Mouse (Mus musculus) layer of hippocampus, postnatal 36 days (tissue): ENCODE data around the gene Rnf40. TPM values are rescaled to one million over a fixed set of nuclear protein-coding genes. Genes with fewer than 3 reads are reported as not detected.

Experiments used
- DNase-seq, 2 experiments: peaks; one replicate each; pipeline ENCODE4 v3.0.0; 2022
- total RNA-seq, 2 experiments: library from RNA; stranded (reverse); gene quantifications; 2 replicates each; pipeline ENCODE4 v1.2.3; 2021

The Rnf40 gene
- total RNA-seq = 10 to 100 TPM; 64.2 to 66.7 TPM

DNA sequence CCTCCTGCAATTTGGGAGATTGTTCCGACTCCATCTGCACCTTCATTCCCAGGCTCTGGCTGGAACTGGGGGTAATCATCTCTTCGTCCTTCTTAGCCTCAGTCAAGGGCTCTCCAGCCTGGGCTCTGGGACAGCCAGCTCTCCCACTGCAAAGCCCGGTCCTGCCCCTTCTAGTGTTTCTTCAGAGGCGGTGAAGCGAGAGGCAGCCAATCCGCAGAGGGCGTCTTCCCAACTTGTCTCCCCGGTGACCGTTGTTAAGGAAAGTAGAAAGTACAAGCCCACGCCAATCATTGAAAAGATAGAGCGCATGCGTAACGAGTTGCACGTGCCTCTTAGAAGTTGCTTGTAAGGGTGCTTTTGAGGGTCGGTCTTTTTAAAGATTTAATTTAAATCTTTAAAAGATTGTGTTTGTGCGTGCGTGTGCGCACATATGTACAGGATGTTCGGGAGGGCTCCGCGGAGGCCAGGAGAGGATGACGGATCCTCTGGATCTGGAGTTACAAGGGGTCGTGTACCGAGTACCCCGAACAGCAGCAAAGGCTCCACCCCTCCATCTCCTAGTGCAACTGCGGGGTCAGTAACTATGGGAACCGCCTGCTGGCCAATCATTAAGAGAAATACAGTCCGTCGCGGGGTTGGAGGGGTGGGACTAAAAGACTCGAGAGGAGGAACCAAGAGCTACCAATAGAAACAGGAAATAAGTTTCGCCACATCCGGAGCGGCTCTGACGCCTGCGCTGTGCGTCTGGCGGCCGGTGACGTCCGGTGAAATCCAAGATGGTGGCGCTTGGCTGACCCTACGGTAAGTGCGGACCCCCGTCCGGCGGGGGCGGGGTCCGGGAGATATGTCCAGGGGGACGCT lies at the start of gene Rnf40, which contains the start of gene Ccdc189:
Gene Rnf40 (plus strand): TSS at position 757 of the 861 bp plus-strand sequence.
Gene Ccdc189 (minus strand): TSS at position 585 of the 861 bp plus-strand sequence.
- peak; percentile 92 to 95 for DNase-seq

DNA sequence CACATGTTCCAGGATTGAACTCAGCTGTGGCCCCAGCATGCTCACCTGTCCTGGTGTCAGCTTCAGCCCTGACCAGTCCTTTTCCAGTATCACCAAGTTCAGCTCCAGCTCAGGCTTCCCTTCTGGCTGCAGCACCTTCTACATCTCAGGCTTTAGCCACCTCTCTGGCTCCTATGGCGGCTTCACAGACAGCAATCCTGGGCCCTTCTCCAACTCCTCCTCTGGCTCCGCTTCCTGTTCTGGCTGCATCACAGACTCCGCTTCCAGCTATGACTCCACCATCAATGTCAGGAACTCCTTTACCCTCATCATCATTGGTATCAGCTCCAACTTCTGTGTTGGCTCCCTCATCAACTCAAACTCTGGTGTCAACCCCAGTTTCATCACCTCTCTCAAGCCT lies 46.9 kb upstream of the Rnf40 start:
- no peak for DNase-seq

DNA sequence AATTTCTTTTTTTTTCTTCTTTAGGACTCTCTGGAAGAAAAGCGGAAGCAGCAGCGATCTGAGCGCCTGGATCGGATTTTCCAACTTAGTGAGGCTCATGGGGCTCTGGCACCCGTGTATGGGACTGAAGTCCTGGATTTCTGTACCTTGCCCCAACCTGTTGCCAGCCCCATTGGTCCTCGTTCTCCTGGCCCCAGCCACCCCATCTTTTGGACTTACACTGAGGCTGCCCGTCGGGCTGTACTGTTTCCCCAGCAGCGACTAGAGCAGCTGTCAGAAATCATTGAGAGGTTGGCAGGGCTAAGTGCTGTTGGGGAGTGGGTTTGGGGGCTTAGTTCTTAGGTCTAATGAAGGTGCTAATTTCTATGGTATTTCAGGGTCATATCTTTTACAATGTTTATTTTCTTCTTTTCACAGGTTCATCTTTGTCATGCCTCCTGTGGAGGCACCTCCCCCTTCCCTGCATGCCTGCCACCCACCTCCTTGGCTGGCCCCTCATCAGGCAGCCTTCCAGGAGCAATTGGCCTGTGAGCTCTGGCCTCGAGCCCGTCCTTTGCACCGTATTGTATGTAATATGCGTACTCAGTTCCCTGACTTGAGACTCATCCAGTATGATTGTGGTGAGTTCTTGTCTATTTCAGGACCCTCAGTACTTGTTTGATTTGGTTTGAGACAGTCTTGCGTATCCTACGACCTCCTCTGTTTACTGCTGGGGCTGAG lies 39.3 kb upstream of the Rnf40 start:
- DNase-seq = peak in 1 of 2 experiments; percentile 34

DNA sequence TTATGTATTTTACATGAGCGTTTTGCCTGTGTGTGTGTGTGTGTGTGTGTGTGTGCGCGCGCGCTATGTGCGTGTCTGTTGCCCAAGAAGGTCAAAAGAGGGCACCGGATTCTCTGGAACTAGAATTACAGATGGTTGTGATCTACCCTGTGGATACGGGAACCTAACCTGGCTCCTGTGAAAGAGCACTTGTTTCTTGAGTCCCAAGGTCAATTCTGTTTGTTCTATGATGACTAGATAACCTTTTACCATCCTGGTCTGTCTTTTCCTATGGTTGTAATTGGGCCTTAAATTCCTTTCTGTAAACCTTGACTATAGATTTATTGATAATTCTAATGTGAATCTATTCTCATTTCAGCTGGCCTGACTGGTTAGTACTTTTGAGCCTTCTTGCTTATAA lies 37.0 kb upstream of the Rnf40 start:
- DNase-seq = no peak

DNA sequence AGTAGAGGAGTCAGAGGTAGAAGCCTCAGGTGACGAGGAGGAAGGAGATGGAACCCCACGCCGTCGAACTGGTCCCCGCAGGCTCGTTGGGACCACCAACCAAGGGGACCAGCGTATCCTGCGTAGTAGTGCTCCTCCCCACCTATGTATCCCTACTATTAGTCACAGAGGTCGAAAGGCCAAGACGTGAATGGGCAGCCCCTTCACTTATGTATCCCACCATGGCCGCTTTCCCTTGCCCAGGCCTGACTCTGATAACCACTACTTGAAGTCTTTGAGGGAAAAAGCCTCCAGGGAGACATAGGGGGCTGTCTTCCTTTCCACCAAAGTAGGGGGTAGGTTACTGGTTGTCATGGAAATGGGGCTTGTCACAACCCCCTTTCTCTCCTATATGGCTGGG lies 28.0 kb upstream of the Rnf40 start:
- no peak for DNase-seq

DNA sequence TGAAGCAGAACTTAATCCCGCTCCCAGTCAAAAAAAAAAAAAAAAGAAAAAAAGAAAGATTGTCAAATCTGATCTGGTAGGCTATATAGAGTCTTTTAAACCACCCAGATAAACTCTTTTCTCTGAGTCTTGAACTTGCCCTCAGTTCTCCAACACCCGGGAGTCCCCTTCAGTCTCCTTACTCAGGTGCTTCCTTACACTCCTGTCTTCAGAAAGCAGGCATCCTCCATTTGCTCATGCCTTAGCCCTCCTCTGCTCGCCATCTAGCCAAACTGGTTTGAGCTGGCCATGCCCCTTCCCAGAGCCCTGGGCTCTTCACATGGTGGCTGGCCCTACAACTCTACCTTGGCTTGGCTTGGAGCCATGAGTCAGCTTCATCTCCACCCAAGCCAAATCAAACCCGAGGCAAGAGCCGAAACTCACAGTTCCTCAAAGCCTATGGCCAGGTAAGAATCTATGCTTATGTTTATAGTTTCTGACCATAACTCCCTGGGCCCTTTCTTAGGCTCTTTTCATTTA lies 27.2 kb upstream of the Rnf40 start, which contains the start of gene Tmem265:
Gene Tmem265 (plus strand): TSS at position 51 of the 519 bp plus-strand sequence.
- no peak for DNase-seq

DNA sequence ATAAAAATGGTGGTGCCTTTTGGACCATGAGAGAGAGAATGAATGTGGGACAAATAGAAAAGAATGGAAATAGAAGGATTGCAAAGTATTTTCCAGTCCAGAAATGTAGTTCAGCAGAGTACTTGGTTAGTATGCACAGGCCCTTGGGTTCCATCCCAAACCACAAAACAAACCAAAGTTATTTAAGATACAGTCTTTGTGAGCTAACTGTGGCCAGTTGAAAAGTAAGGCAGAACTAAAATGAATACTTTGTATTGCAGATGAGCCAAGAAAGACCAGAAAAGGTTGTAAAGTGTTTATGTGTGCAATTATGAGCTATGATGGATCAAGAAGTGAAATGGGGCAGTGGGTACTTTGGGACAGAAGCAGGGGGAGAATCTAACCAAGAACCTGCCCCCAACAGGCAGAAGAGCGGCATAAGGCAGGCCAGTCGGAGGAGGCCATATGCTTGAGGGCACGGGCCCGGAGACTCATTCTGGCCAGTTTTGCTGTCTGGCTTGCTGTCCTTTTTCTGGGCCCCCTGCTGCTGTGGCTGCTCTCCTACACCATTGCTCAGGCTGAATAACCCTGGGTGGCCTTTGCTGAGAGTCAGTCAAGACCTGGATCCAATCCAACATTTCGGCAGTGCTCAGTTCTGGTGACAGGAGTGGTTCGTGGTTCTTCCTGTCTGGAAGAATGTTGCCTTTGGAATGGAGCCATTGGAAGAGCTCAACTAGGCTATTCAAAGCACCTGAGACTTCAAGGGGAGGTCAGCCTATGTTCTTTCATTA lies 24.0 kb upstream of the Rnf40 start:
- no peak for DNase-seq

DNA sequence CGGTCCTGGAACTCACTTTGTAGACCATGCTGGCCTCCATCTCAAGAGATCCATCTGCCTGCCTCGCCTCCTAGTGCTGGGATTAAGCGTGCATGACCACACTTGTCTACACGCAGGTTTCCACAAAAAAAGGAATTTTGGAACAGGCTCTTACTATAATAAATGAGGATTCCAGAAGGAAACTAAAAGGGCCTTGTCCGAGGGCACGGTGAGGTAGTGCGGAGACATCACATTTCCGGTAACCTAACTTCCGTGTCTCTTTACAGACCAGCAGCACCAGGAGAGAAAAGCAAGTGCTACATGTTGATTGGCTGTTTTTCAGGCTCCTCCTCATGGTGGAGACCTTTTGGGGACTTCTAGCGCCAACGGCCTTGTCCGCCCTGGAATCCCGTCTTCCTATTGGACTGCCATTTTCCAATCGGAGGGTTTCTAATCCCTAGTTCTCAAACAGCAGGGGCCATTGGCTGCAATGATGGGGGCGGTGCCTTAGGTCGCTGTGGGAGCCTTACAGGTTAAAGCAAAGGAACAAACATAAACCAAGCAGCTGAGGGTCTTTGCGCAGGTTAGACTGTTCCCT lies 15.6 kb upstream of the Rnf40 start, which contains the start of gene Phkg2:
Gene Phkg2 (plus strand): TSS at position 446 of the 577 bp plus-strand sequence.
- peak; percentile 89 to 90 for DNase-seq

DNA sequence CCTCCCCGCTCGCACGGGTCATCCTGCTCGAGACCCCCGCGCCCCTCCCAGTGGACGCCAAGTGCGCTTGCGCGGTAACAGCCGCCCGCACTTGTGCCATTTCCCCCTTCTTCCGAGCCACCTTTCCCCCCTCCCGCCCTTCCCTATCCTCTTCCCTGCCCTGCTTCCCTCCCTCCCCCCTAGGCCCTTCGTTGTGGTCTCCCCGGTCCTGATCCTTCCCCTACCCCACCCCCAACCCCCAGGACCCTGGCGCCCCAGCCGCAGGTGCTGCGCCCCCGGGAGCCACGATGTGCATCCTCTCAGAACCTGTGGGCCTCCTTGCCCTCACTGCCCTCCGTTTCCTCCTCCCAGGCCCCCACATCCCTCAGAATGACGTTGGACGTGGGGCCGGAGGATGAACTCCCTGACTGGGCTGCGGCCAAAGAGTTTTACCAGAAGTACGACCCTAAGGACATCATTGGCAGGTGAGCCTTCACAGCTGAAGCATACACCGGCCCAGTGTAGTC lies 15.0 kb upstream of the Rnf40 start:
- DNase-seq = no peak

DNA sequence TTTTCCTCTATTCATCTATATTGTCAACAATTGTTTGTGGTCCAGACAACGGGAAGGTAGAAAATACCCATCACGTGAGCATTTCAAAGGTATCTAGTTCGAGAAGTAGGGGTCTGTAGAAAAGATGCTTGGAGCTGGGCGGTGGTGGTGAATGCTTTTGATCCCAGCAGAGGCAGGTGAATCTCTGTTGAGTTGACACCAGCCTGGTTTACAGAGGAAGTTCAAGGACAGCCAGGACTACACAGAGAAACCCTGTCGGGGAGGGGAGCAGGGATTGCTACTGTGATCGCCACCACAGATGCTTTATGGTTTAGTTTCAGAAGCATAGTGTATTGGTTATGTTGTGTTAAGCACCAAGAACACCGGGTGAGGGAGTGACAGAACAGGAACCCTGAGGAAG lies 14.5 kb upstream of the Rnf40 start:
- no peak for DNase-seq

DNA sequence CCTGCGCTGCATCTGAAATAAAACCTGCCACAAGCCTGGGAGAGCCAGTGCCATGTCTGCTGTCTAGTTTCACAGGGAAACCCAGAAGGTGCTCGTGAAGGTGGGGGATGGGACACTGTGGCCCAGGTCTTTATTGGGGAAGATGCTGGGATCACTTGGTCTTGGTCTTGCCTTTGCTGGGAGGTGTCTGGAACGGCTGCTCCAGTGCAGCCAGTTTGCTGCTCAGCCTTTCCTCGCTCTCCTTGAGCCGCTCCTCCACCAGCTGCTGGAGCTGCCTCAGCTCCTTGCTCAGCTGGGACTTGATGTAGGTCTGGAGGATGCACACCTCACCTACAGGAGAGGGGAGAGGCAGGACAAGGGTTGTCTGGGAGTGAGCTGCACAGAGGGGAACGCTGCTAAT lies 5.3 kb upstream of the Rnf40 start:
- DNase-seq = no peak

DNA sequence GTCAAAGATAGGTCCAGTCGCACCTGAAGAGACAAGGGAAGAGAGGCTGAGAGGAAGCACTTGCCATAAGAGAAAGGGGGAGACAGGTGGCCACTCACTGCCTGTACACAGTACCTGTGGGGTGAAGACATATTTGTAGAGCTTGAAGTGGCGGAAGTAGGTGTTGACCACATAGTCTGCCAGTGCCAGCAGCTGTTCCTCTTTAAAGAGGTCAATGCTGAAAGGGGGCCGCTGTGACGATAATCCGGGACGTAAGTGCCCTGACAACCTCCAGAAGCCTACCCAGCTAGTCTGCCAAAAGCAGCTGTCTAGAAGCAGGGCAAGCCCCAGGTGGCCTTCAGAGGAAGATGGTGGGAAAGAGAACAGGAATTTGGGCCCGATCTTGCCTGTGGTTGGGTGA lies 3.5 kb upstream of the Rnf40 start:
- no peak for DNase-seq

DNA sequence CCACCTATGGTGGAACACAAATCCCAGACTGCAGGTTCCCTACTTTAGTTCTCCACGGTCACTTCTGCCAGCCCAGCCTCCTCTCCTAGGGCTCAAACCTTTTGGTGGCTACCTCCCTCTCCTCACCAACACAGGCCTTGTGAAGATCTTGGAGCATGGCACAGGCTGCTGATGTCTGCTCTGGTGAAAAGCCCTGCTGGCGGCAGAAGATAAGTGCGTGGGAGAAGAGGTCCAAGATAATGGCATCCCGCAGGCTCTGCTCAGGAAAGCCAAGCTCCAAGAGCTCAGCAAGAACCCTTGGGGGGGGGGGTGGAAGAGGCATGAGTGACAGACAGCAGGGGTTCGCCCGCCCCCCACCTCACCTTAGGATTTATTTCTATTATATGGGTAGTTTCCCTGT lies 2.4 kb upstream of the Rnf40 start:
- DNase-seq = no peak

DNA sequence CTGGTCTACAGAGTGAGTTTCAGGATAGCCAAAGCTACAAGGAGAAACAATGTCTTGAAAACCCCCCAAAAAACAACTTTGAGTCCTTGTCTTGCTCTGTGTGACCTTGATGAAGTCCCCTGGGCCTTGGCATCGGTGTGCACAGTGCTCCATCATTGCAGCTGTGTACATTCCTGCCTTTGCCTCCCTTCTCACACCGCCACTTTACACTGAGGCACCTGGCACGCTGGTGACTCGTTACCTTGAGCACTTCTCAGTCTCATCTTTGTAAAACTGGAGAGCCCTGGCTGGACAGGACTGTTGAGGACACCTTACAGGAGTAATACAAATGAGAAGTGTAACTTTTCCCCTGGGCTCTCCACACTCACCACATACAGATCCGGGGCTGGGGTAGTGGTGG lies 1.4 kb upstream of the Rnf40 start:
- no peak for DNase-seq

DNA sequence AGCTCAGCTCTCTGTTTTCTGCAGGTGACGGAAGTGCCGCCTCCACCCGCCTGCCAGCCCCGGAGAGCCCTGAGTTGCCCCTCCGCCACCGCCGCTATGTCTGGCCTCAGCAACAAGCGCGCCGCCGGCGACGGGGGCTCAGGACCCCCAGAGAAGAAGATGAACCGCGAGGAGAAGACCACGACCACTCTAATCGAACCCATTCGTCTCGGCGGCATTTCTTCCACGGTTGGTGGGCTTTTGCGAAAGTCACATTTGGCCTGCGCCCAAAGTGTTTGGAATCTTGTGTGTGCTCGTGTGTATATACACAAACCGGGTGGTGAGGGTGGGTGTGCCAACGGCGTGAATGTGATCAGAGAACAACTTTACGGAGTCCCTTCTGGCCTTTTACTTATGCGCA lies 334 bp downstream of the Rnf40 start:
- no peak for DNase-seq

DNA sequence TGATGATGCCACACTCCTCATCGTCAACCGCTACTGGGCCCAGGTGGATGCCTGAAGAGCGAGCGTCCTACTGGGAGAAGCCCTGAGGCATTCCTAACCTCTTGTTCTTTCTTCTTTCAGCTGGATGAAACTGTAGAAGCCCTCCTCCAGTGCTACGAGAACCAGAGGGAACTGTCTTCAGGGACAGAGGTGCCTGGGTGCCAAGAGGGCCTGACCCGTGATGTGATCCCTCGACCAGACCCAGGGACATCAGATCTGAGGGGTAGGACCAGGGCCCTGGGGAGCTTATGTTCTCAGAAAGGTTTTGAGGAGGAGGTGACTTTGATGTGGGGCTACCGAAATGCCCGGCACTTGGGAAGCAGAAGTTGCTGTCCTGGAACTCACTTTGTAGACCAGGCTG lies 1.1 kb downstream of the Rnf40 start:
- no peak for DNase-seq

DNA sequence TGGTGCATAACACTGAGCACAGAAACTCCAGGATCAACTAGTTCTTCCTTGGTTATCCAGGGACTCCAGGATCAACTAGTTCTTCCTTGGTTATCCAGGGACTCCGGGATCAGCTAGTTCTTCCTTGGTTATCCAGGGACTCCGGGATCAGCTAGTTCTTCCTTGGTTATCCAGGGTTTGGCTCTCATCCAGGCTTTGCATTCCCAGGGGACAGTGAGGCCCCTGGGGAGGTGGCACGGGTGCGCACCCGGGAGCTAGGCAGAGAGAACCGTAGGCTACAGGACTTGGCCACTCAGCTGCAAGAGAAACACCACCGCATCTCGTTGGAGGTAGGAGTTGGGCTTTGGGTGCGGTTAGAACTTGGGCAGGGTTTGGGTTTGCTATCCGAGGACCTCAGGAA lies 2.5 kb downstream of the Rnf40 start:
- no peak for DNase-seq

DNA sequence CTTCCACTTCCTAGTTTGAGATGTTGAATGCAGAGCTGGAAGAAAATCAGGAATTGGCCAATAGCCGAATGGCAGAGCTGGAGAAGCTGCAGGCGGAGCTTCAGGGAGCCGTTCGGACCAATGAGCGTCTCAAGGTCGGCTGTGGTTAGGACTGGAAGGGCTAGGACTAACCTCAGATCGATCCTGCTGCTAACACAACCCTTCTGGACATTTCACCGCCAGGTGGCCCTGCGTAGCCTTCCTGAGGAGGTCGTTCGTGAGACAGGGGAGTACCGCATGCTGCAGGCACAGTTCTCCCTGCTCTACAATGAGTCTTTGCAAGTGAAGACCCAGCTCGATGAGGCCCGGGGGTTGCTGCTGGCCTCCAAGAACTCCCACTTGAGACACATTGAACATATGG lies 4.0 kb downstream of the Rnf40 start:
- DNase-seq = no peak

DNA sequence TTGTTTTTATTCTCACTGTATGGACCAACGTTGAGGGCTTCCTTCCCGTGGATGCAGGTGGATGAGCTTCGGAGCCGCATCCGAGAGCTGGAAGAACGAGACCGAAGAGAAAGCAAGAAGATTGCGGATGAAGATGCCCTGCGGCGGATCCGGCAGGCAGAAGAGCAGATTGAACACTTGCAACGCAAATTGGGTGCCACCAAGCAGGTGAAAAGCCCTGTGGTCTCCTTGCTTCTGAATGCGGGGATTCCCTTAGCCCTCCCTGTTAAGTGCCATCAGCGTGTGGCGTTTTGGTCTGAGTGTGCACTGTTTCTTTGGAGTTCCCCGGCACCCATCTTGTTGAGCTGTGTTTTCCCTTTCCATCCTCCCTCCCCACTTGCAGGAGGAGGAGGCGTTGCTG lies 8.2 kb downstream of the Rnf40 start:
- no peak for DNase-seq

DNA sequence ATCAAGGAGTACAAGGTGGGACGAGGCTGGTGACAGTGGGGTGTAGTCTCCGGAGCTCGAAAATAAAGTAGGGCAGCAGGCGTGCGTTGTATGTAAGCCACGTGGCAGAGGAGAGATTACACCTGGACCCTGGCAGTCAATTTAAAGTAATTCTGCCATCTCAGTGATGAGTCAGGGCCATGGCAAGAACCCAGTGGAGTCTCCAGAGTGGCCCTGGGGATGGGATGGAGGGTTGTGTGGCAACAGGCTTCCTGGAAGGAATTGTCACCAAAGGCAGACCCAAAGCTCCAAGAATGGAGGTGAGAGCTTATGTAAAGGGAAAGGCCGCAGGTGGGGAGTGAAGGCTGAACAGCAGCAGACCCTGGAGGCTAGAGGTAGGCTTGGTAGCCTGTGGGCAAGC lies 12.0 kb downstream of the Rnf40 start:
- DNase-seq = no peak

DNA sequence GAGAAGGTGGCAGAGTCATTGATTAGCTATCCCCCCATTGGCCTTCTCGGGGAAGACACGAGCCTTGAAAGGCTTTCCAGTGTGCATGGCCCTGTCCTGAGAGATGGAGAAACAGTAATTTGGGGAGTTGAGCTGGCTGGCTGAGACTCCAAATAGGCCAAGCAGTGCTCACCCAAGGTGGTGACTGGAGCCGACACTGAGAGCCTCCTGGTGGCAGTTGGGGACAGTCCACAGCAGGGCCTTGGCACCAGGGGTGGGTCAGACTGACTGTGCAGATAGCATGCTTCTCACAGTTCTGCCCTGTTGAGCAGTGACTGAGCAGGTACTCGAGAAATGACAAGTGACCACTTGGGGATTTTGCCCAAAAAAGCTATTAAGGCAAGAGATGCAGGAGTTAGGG lies 13.2 kb downstream of the Rnf40 start:
- no peak for DNase-seq

DNA sequence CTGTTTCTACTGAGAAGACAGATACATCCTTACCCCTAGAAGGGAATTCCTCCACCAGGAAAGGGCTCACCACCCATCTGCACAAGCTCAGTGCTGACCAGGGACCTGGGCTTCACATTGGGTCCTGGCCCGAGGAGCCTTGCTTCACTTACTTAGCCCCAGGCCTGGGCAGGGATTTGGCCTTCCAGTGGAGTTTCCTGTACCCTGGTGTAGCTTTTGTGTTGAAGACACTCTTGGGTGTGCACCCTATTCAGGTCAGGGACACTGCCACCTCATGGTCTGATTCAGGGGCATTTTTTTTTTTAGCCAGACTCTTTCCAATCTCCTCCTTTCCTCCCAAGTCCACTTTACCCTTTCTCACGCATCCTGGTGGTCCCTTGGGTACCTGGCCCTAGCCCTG lies 14.3 kb downstream of the Rnf40 start:
- no peak for DNase-seq
